Mouse (Mus musculus) hindbrain, embryonic 14.5 days (tissue): ENCODE results near the gene Arhgap35. TPM values are rescaled to one million over a fixed set of nuclear protein-coding genes. Genes with fewer than 3 reads are reported as not detected.

Experiments
- ATAC-seq: fragments of 200-750 bp; cut with Nextera tagmentation; 2 replicates; pipeline ENCODE4 v1.8.0; 2017; ENCODE audit warnings: moderate number of reproducible peaks, mild to moderate bottlenecking, moderate TSS enrichment, moderate library complexity; ENCODE audit not compliant: low FRiP score
- DNase-seq: peaks from one replicate; pipeline ENCODE4 v3.0.0-alpha.2; 2015; ENCODE audit warnings: low spot score
- H3K27ac ChIP-seq: fragments of 300-500 bp; sonication (generic); 2 replicates; pipeline ENCODE4 v1.5.1; 2014; ENCODE audit warnings: mild to moderate bottlenecking, moderate library complexity
- H3K27me3 ChIP-seq: fragments of 300-500 bp; sonication (generic); 2 replicates; pipeline ENCODE4 v1.6.1; 2014; ENCODE audit warnings: mild to moderate bottlenecking, low read length, mixed read lengths; ENCODE audit not compliant: control insufficient read depth, insufficient read depth
- H3K36me3 ChIP-seq: fragments of 300-500 bp; sonication (generic); replicated peaks from 2 replicates; pipeline ENCODE4 v1.6.1; 2014; ENCODE audit not compliant: control insufficient read depth, insufficient read depth
- H3K4me1 ChIP-seq: fragments of 300-500 bp; sonication (generic); replicated peaks from 2 replicates; pipeline ENCODE4 v1.6.1; 2014; ENCODE audit warnings: antibody characterized with exemption, low read length, mixed read lengths; ENCODE audit not compliant: control insufficient read depth, insufficient read depth
- H3K4me2 ChIP-seq: fragments of 300-500 bp; sonication (generic); replicated peaks from 2 replicates; pipeline ENCODE4 v1.6.1; 2014; ENCODE audit warnings: mild to moderate bottlenecking, moderate library complexity
- H3K4me3 ChIP-seq: fragments of 300-500 bp; sonication (generic); replicated peaks from 2 replicates; pipeline ENCODE4 v1.5.1; 2014; ENCODE audit warnings: mild to moderate bottlenecking, low read length
- H3K9ac ChIP-seq: fragments of 300-500 bp; sonication (generic); 2 replicates; pipeline ENCODE4 v1.6.1; 2014
- H3K9me3 ChIP-seq: fragments of 300-500 bp; sonication (generic); 2 replicates; pipeline ENCODE4 v1.6.1; 2016; ENCODE audit warnings: low read length; ENCODE audit not compliant: control insufficient read depth
- WGBS: fragments of 180-500 bp; shearing (Covaris S2); extraction: QIAGEN DNeasy Blood & Tissue Kit; methylation state at CpG from one replicate; pipeline ENCODE4 v1.1.7; 2014; 5-methylcytosine and 5-hydroxymethylcytosine counted together
- polyA plus RNA-seq: library from polyadenylated mRNA; unstranded; fragments of >200 nt; fragmentation: Nextera tagmentation; extraction: Ambion mirVana; gene quantifications from 2 replicates; pipeline ENCODE4 v1.2.1, GENCODE M21; 2014

Arhgap35 gene
- polyA plus RNA-seq, 1 experiment from 2014 or later = 39.7 TPM

DNA sequence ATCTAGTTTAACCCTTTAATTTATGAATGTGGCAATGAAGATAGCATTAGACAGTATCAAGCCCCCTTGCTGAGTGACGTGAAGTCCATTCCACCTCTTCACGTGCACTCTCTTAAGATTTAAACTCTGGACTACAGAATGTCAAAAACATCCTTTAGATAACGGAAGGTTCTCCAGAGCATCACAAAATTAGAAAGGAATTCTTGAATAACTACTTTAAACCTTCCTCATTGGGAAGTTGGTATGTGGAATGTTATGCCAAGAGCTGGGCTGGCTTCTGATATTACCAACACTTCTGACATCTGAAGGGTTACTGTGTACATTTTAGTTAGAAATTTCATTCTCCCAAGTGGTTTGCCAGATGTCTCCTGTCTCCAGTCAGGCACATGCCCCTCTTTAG is 60.6 kb downstream of the Arhgap35 start:
- Histone ChIP-seq H3K4me3 (no peak overlapping the region), H3K27me3 (no peaks in the 10 kb centered on the region), H3K9me3 (no peaks in the 10 kb centered on the region), H3K27ac (no peak overlapping the region), H3K9ac (no peak overlapping the region), H3K4me2 (no peak overlapping the region), H3K4me1 (peaks cover 27% of the 10 kb centered on the region), H3K36me3 (peaks cover 4% of the 10 kb centered on the region; the same call in 1 of the 2 replicates)
- 95% methylated on average over 3 of the region's 3 CpGs for WGBS
- no peak for DNase-seq
- ATAC-seq = no peak

DNA sequence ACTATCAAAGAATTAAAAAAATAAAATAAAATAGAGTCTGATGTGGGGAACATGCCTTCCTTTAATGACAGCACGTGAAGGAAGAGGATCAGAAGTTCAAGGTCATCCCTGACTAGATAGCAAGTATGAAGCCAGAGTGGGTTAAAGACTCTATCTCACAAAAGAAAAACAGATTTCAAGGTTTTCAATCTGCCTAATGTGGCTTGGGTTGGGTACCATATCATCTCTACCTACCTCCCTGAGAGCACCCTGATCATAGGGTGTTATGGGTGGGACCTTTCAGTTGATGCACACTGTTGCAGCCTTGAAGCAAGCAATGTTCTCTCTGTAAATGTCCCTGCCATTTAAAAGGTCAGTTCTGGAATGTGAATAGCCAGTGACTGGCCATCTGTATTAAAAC is 63.2 kb downstream of the Arhgap35 start:
- Histone ChIP-seq H3K9me3 (no peaks in the 10 kb centered on the region), H3K27me3 (no peaks in the 10 kb centered on the region), H3K9ac (no peak overlapping the region), H3K27ac (no peak overlapping the region), H3K36me3 (peaks cover 6% of the 10 kb centered on the region), H3K4me1 (0 out of 2 replicates have a peak, but pooled peaks cover 5% of the 10 kb centered on the region), H3K4me2 (no peak overlapping the region), H3K4me3 (no peak overlapping the region)
- DNase-seq (no peak), ATAC-seq (no peak)
- 98% methylated on average over 1 of the region's 1 CpGs for WGBS

GRCm38 (mm10) chr7:16549299-16549698 is 65.5 kb downstream of the Arhgap35 start:
- DNase-seq (no peak), ATAC-seq (no peak)
- Histone ChIP-seq H3K9me3 (no peaks in the 10 kb centered on the region), H3K27ac (no peak overlapping the region), H3K36me3 (peaks cover 24% of the 10 kb centered on the region), H3K9ac (no peak overlapping the region), H3K4me3 (no peak overlapping the region), H3K4me2 (no peak overlapping the region), H3K4me1 (no peaks in the 10 kb centered on the region), H3K27me3 (no peaks in the 10 kb centered on the region)
- 93% methylated on average over 1 of the region's 1 CpGs for WGBS

DNA sequence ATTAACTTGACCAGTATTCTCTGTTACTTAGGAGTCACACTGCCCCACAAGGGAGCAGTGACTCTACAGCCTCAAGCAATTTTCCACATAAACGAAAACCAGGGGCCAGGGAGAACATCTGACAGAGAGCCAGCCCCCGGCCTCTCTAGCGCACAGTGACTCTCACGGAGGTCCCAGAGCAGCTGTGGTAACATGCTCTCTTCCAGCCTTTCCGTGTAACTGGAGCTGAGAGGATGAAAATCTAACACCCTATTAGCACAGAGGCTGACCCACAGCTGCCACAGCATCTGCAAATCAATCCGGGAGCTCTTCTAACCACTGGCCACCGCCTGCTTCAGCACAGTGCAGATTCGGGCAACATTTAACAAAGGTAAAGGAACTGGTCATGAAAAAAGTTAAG is 70.0 kb downstream of the Arhgap35 start:
- WGBS = 74% methylated on average over 8 of the region's 8 CpGs
- no peak overlapping the region for H3K4me2 ChIP-seq
- H3K4me1 ChIP-seq = no peaks in the 10 kb centered on the region
- H3K9me3 ChIP-seq = no peaks in the 10 kb centered on the region
- no peak overlapping the region for H3K4me3 ChIP-seq
- DNase-seq (no peak), ATAC-seq (no peak)
- H3K27ac ChIP-seq = no peak overlapping the region
- H3K27me3 ChIP-seq = no peaks in the 10 kb centered on the region
- H3K36me3 ChIP-seq = peaks cover 27% of the 10 kb centered on the region
- no peak overlapping the region for H3K9ac ChIP-seq

DNA sequence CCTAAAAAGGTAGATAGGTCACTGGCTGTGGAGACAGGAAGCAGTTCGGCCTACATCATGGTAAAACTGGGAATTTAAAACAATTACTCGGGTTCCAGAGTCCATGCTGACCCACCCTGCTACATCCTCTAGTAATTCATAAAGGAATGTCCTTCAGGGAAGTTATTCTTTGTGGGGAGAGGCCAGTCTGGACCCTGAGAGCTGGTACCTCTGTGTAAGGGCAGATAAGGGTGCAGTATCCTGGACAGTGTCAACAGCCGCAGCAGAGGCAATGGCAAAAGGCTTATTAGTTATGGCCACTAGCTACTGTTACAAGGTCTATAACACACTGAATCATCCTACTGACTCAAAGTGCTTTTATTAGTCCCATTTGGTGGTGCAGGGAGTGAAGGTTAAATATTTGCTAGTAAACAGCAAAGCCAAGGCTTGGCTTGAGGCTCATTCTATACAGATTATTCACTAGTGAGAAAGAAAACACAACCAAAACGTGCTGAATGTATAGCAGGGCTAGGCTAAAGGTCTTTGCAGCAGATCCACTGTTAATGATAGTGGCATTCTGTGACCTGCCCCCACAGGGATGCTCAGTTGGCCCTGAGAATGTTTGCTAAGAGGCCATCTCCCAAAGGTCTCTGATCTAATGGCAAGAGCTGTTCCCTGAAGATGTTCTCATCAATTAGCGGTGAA is 77.4 kb downstream of the Arhgap35 start:
- no peak overlapping the region for H3K27ac ChIP-seq
- H3K36me3 ChIP-seq = peaks cover 23% of the 10 kb centered on the region
- no peak for DNase-seq
- no peak overlapping the region for H3K9ac ChIP-seq
- 90% methylated on average over 5 of the region's 5 CpGs for WGBS
- no peaks in the 10 kb centered on the region for H3K27me3 ChIP-seq
- no peak overlapping the region for H3K4me2 ChIP-seq
- ATAC-seq = no peak
- H3K4me1 ChIP-seq = no peaks in the 10 kb centered on the region
- H3K4me3 ChIP-seq = no peak overlapping the region
- H3K9me3 ChIP-seq = no peaks in the 10 kb centered on the region

- H3K4me1 ChIP-seq = no peaks in the 10 kb centered on the region
- 88% methylated on average over 2 of the region's 2 CpGs for WGBS
- no peak overlapping the region for H3K9ac ChIP-seq
- H3K27ac ChIP-seq = no peak overlapping the region
- no peak for DNase-seq
- H3K36me3 ChIP-seq = 0 out of 2 replicates have a peak, but pooled peaks cover 13% of the 10 kb centered on the region
- no peaks in the 10 kb centered on the region for H3K9me3 ChIP-seq
- no peak overlapping the region for H3K4me2 ChIP-seq
- H3K4me3 ChIP-seq = no peak overlapping the region
- H3K27me3 ChIP-seq = no peaks in the 10 kb centered on the region
- no peak for ATAC-seq
Observed at GRCm38 (mm10) chr7:16525995-16526394, 88.8 kb downstream of the Arhgap35 start.

GRCm38 (mm10) chr7:16525448-16525847 is 89.3 kb downstream of the Arhgap35 start:
- Histone ChIP-seq H3K4me2 (no peak overlapping the region), H3K27ac (no peak overlapping the region), H3K9ac (no peak overlapping the region), H3K36me3 (0 out of 2 replicates have a peak, but pooled peaks cover 13% of the 10 kb centered on the region), H3K27me3 (no peaks in the 10 kb centered on the region), H3K4me1 (no peaks in the 10 kb centered on the region), H3K4me3 (no peak overlapping the region), H3K9me3 (no peaks in the 10 kb centered on the region)
- DNase-seq = no peak
- WGBS = 84% methylated on average over 3 of the region's 3 CpGs
- no peak for ATAC-seq

DNA sequence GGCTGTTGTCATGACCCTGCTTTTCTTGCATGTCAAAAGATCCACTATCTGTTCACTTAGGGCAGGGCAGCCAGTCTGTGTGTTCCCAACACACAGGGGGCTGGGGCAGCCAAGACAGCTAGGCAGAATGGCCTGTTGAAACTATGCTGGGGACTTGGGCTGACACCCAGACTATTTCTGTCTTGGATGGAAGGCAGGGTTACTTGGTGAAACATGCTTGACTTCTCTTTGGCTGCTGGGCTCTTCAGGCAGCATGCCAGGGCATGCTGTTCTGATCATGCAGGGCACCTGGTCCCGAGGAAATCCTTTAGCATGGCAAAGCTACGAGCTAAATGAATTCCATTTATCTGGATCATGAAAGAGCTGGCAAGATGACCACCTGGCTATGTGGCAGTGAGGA is 90.5 kb downstream of the Arhgap35 start:
- no peak for DNase-seq
- ATAC-seq = no peak
- Histone ChIP-seq H3K4me2 (no peak overlapping the region), H3K27me3 (no peaks in the 10 kb centered on the region), H3K4me1 (no peaks in the 10 kb centered on the region), H3K9ac (no peak overlapping the region), H3K4me3 (no peak overlapping the region), H3K9me3 (no peaks in the 10 kb centered on the region), H3K36me3 (0 out of 2 replicates have a peak, but pooled peaks cover 7% of the 10 kb centered on the region), H3K27ac (no peak overlapping the region)
- 65% methylated on average over 2 of the region's 2 CpGs for WGBS

DNA sequence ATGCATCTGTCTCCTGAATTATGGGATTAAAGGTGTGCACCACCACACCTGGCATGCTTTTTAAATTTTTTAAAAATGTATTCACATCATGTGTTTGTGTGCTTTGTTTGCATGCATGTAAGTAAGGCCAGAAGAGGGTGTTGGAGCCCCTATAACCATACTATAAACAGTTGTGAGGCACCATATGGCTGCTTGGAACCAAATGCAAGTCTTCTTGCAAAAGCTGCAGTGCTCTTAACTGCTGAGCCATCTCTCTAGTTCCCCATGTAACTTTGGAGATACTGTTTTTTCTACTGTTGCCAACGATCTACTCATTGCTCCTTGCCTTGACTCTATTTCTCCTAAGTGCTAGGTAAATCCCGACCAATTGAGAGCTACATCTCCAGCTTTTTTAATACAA is 95.5 kb downstream of the Arhgap35 start:
- Histone ChIP-seq H3K4me3 (no peak overlapping the region), H3K4me2 (no peak overlapping the region), H3K27me3 (no peaks in the 10 kb centered on the region), H3K9ac (no peak overlapping the region), H3K4me1 (no peaks in the 10 kb centered on the region), H3K36me3 (0 out of 2 replicates have a peak, but pooled peaks cover 7% of the 10 kb centered on the region), H3K9me3 (no peaks in the 10 kb centered on the region), H3K27ac (no peak overlapping the region)
- ATAC-seq = no peak
- no peak for DNase-seq
- WGBS = 99% methylated on average over 2 of the region's 2 CpGs

DNA sequence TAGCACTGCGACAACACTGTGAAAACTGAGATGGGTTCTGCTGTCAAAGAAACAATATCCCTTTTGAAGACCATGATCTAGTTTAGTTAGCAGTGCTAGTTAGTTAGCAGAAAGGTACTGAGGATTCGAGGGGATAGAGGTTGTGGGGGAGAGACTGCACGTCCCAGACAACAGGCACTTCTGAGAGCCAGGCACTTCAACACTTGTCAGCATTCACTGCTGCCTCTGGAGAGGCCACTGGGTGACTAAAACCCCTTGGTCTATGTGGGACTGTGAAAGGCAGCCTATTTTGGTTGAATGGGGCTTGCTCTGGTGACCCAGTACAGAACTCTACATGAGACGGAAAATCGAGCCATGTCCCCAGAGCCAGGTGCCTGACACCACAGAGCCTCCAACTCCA is 97.6 kb downstream of the Arhgap35 start:
- Histone ChIP-seq H3K36me3 (peaks cover 15% of the 10 kb centered on the region), H3K4me3 (no peak overlapping the region), H3K4me2 (no peak overlapping the region), H3K4me1 (no peaks in the 10 kb centered on the region), H3K27ac (no peak overlapping the region), H3K27me3 (no peaks in the 10 kb centered on the region), H3K9me3 (no peaks in the 10 kb centered on the region), H3K9ac (no peak overlapping the region)
- ATAC-seq (no peak), DNase-seq (no peak)
- whole genome bisulfite sequencing = 95% methylated on average over 5 of the region's 5 CpGs
